Mouse (Mus musculus): ENCODE measurements around the gene Usp16.

Usp16 gene

GRCm38 (mm10) chr16:87454419-87455179 is at the start of gene Usp16:
Gene Usp16, plus strand, starts transcription at chr16:87454703.
- peak; percentile 87 for DNase-seq (ENCODE audit: low read depth, low spot score)

GRCm38 (mm10) chr16:87405001-87405400 is 49.5 kb upstream of the Usp16 start:
- no peak for DNase-seq (ENCODE audit: low read depth, low spot score)

DNA sequence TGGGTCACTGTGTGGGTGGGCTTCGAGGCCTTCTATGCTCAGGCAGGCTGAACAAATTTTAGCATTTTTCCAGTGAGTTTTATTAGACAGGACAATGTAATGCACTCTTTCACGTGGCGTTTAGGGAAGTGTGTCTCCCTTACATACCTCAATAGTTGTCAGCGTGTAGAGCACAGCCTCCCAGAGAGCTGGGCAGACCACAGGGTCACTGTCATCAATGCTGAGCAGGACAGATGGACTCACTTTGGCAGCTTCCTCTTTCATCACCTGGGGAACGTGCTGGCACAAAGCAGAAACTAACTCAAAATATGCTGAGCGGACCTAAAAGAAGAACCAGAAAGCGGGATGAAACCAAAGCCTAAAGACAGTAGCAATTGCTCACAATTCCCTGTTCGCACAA is 33.8 kb upstream of the Usp16 start:
- no peak for DNase-seq (ENCODE audit: low read depth, low spot score)

DNA sequence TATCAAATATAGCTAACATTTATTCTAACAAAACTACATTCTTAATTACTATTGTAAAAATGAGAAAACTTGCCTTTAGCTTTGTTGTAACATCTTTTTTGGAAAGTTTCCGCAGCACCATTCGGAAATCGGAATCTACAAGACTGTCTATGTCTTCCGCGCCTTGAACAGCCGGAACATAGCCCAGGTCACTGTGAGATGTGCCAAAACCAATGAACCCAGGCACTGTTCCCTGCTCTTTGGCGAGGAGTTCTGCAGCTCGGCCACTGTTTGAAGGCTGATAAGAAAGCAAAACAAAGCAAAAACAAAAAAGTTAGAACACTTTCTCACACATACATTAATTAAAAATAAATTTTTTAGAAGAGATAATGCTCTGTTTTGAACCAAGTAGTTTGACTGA is 27.0 kb upstream of the Usp16 start:
- DNase-seq (ENCODE audit: low read depth, low spot score): no peak

DNA sequence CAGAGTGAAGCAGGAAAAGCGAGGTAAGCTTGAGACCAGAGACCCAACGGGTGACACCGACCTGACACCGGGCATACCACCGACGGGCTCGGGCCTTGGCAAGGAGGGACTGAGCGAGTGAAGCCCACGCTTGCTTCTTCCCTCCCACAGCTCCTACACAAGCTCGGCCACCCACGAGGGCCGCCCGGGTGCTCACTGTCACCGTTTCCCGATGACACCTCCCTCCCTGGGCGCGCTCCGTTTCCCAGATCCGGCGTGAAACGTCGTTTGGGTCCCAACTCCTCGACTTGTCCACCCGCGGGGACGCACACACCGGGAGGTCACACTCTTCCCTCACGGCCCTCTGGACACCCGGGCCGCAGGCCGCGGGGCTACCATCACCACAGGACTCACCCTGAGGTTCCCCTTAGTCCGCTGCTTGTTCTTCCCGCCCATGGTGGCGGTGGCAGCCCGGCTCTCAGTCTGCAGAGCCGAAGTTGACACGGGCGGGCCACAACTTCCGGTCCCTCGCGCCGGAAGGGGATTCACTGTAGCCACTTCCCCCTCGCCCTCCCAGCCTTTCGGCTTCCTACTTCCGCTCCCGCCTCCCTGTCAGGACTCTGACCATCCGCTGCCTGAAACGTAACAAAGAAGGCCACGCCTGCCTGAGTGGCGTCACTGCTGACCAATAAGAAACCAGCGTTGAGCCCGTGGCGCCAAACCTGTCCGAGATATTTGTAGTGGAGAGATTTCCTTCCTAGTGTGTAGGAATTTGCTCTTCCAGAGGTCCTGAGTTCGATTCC is 22.3 kb upstream of the Usp16 start, which contains the start of gene Ltn1:
Gene Ltn1, minus strand, starts transcription at position 580 of the 782 bp plus-strand sequence.
- peak; percentile 98 for DNase-seq (ENCODE audit: low read depth, low spot score)

DNA sequence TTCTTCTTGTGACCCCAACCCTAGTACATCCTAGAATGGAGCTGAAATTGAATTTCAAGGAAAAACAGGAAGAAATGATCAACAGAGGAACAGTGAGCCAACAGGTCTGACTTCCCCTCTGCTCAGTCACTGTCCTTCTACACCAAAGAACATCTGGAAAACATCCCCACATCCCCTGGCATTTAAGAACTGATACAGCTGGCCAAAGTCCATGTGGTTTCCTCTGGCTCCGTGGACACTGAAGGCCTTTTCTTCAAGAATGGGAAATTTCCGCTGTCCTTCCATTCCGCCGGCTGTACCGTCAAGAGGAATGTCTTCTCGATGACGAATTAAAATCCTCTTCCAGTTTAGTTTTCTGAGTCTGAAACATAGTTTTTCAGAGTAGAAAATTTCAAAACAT is 20.2 kb upstream of the Usp16 start:
- DNase-seq (ENCODE audit: low read depth, low spot score): no peak

DNA sequence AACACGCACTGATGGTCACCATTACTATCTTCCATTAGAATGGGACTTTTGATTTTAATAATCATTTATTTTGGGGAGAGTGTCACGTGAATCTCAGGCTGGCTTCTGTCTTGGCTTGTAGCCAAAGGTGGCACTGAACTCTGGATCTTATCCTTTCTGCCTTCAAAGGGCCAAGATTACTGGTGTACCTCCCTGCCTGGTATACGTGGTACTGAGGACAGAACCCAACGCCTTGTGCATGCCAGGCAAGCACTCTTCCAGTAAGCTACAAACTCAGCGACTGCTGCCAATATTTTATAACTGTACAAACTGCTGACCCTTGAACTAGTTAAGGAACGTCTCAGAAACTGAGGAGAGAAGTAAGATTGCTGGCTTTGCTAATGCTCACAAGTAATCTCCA is 19.6 kb upstream of the Usp16 start:
- no peak for DNase-seq (ENCODE audit: low read depth, low spot score)

GRCm38 (mm10) chr16:87435411-87436205 is 18.9 kb upstream of the Usp16 start:
- DNase-seq (ENCODE audit: low read depth, low spot score): no peak

- no peak for DNase-seq (ENCODE audit: low read depth, low spot score)
Observed at GRCm38 (mm10) chr16:87437096-87437495, 17.4 kb upstream of the Usp16 start.

GRCm38 (mm10) chr16:87438697-87439096 is 15.8 kb upstream of the Usp16 start:
- DNase-seq (ENCODE audit: low read depth, low spot score): no peak

DNA sequence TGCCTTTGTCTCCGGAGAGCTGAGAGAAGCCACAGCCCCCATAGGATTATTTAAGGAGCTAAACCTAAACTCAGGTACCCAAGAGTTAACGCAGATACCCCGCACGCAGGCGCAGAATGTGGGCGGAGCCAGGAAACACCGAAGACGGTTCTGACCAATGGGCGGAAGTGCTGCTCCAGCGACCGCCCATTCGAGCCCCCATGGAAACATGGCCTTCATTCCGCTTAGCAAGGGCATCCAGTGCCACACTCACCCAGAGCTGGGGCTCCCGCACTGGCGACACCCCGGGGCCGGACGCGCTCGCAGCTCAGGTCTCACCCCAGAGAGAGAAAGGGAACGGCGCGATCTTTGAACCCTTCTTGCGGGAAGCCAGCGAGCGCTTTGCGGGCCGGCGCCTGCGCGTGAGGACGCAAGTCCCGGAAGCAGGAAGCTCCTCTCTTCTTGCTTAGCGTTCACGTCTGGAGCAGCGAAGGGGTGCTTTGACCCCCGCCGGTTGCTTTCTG is 14.3 kb upstream of the Usp16 start, which contains the start of gene Rwdd2b:
Gene Rwdd2b, minus strand, starts transcription at position 390 of the 503 bp plus-strand sequence.
- DNase-seq (ENCODE audit: low read depth, low spot score): peak; percentile 88

GRCm38 (mm10) chr16:87441089-87441488 is 13.4 kb upstream of the Usp16 start:
- DNase-seq (ENCODE audit: low read depth, low spot score): no peak

DNA sequence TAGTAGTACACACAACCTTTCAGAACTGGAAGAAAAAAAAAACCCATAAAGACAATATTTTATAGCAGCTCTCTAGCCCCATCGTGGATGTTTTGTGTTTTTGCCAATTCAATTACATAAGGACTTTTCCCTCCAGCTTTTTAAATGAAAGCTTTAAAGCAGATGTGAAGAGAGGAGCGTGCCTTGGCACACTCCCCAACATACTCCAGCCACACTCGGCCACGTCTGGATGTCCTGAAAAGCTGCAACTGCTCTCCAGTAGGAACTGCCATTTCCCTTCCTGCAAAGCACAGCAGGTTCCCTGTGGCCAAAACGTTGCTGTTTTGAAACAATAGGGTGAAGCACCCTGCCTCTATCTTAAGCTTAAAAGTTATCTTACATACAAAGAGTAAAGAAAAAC is 12.2 kb upstream of the Usp16 start:
- no peak for DNase-seq (ENCODE audit: low read depth, low spot score)

GRCm38 (mm10) chr16:87443245-87443644 is 11.3 kb upstream of the Usp16 start:
- no peak for DNase-seq (ENCODE audit: low read depth, low spot score)

DNA sequence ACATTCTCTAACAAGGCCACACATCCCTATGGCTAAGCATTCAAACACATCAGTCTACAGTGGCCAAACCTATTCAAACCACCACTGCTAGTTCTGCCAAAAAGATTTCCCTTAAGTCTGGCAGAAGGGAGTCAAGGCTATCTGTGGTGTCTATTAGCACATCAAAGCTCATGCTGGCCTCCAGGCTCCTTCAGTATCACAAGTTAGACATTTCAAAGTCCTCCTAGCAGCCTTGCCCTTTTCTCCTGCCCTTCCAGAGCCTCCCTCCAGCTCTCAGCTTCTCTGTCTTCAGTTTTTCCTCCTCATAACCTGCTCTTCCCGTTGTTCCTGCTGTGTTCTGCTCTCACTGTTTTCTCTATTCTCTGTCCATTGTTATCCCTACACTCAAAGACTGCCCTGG is 10.4 kb upstream of the Usp16 start:
- DNase-seq (ENCODE audit: low read depth, low spot score): no peak

DNA sequence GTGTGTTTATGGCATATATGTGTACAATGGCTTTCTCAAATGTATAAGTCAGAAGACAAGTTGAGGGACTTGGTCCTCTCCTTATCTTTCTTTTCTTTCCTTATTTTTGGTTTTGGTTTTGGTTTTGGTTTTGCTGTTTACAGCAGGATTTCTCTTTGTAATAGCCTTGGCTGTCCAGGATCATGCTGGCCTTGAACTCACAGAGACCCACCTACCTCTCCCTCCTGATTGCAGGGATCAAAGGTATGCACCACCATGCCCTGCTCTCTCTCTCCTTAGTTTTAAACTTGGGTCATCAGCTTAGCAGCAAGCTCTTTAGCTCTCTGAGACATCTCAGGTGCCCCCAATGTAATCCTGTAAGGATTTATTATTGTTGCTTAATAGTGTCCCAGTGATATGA is 9.4 kb upstream of the Usp16 start:
- DNase-seq (ENCODE audit: low read depth, low spot score): no peak

GRCm38 (mm10) chr16:87445528-87445927 is 9.0 kb upstream of the Usp16 start:
- DNase-seq (ENCODE audit: low read depth, low spot score): no peak

- no peak for DNase-seq (ENCODE audit: low read depth, low spot score)
Observed at GRCm38 (mm10) chr16:87453226-87453625, 1.3 kb upstream of the Usp16 start.

- DNase-seq (ENCODE audit: low read depth, low spot score): peak; percentile 19
Observed at GRCm38 (mm10) chr16:87455180-87455611, 693 bp downstream of the Usp16 start.

- DNase-seq (ENCODE audit: low read depth, low spot score): no peak
Observed at GRCm38 (mm10) chr16:87458752-87459151, 4.2 kb downstream of the Usp16 start.

- peak; percentile 21 for DNase-seq (ENCODE audit: low read depth, low spot score)
Observed at GRCm38 (mm10) chr16:87470579-87470978, 16.1 kb downstream of the Usp16 start.

DNA sequence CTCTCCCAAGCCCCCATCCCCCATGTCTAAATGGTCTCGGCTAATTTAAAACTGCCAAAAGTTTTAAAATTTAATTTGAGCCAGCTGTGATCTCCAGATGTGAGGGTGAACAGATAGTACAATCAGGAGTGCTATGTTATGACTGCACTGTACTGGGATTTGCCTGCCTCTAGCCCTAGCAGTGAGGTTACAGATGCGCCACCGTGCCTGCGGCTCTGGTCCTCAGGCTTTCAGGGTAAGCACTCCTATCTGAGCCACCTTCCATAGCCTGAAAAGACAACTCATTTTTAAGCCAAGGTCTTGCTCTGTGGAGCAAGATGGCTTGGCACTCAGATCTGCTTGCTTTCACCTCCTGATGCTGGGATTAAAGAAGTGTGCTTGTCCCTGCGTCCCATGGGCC is 29.9 kb downstream of the Usp16 start:
- DNase-seq (ENCODE audit: low read depth, low spot score): no peak

Measured in skeletal muscle tissue, adult 2 months (tissue).